Mouse (Mus musculus) myocyte (in vitro differentiated cells): ENCODE measurements at regions not wholly inside any gene's neighbourhood (a gene's known extent, or its start where the extent isn't known, plus 50 kb on each side); places are given as distances from the start of the nearest gene placed in this dataset.

Source experiments
- H3K27me3 ChIP-seq: one replicate; pipeline ENCODE4 v1.6.1; 2011; ENCODE audit not compliant: control insufficient read depth, insufficient read depth, insufficient read length
- H3K36me3 ChIP-seq: one replicate; pipeline ENCODE4 v1.6.1; 2011; ENCODE audit not compliant: control insufficient read depth, insufficient read depth
- H3K4me2 ChIP-seq: one replicate; pipeline ENCODE4 v1.6.1; 2011; ENCODE audit warnings: low read depth, control low read depth
- H3K4me3 ChIP-seq: one replicate; pipeline ENCODE4 v1.5.1; 2011; ENCODE audit warnings: mild to moderate bottlenecking, control low read depth, moderate library complexity
- H3K79me2 ChIP-seq: one replicate; pipeline ENCODE4 v1.6.1; 2011; ENCODE audit not compliant: control insufficient read depth, insufficient read depth
- H3ac ChIP-seq: one replicate; pipeline ENCODE4 v1.6.1; 2011; ENCODE audit not compliant: control insufficient read depth, insufficient read length
- CEBPB ChIP-seq: IDR thresholded peaks from 2 replicates; pipeline ENCODE4 v1.6.1; 2011; ENCODE audit warnings: mild to moderate bottlenecking, moderate library complexity; ENCODE audit not compliant: poor library complexity, insufficient read depth, severe bottlenecking
- E2F4 ChIP-seq: IDR thresholded peaks from one replicate; pipeline ENCODE4 v1.6.1; 2011; ENCODE audit warnings: mild to moderate bottlenecking, control low read depth, moderate library complexity; ENCODE audit not compliant: insufficient read depth
- MAX ChIP-seq: IDR thresholded peaks from one replicate; pipeline ENCODE4 v1.6.1; 2011; ENCODE audit warnings: low read depth, mild to moderate bottlenecking, control low read depth
- MYOD1 ChIP-seq, 3 experiments: IDR thresholded peaks; one replicate each; pipeline ENCODE4 v1.6.1; 2011; ENCODE audit warnings: control low read depth in 2 of 3, low read depth in 2 of 3, mild to moderate bottlenecking in 2 of 3, moderate library complexity in 1 of 3; ENCODE audit not compliant: insufficient read length in 2 of 3, control insufficient read depth in 1 of 3
- MYOG ChIP-seq, 3 experiments: IDR thresholded peaks; one replicate each; pipeline ENCODE4 v1.6.1; 2011; ENCODE audit warnings: control low read depth in 2 of 3, low read depth in 2 of 3, mild to moderate bottlenecking in 2 of 3; ENCODE audit not compliant: insufficient read length in 2 of 3, control insufficient read depth in 1 of 3, insufficient read depth in 1 of 3
- POLR2A ChIP-seq: IDR thresholded peaks from one replicate; pipeline ENCODE4 v1.6.1; 2011; ENCODE audit warnings: low read depth, mild to moderate bottlenecking, control low read depth, moderate library complexity; ENCODE audit not compliant: insufficient read length
- POLR2AphosphoS2 ChIP-seq: IDR thresholded peaks from one replicate; pipeline ENCODE4 v1.6.1; 2011; ENCODE audit warnings: low read depth, control low read depth; ENCODE audit not compliant: insufficient read length
- REST ChIP-seq: IDR thresholded peaks from one replicate; pipeline ENCODE4 v1.6.1; 2011; ENCODE audit warnings: mild to moderate bottlenecking, control low read depth, moderate library complexity; ENCODE audit not compliant: insufficient read depth, insufficient read length
- SRF ChIP-seq: IDR thresholded peaks from one replicate; pipeline ENCODE4 v1.6.1; 2011; ENCODE audit warnings: low read depth; ENCODE audit not compliant: control insufficient read depth, insufficient read length
- TCF12 ChIP-seq: IDR thresholded peaks from one replicate; pipeline ENCODE4 v1.6.1; 2011; ENCODE audit warnings: mild to moderate bottlenecking, control low read depth; ENCODE audit not compliant: poor library complexity, insufficient read depth, severe bottlenecking
- TCF3 ChIP-seq: IDR thresholded peaks from one replicate; pipeline ENCODE4 v1.6.1; 2011; ENCODE audit warnings: low read depth, control low read depth; ENCODE audit not compliant: insufficient read length
- USF1 ChIP-seq: IDR thresholded peaks from one replicate; pipeline ENCODE4 v1.6.1; 2011; ENCODE audit warnings: low read depth, mild to moderate bottlenecking, control low read depth, moderate library complexity

- H3K27me3 ChIP-seq: no peaks in the 10 kb centered on the region
- TF ChIP-seq E2F4 (no peak), USF1 (no peak), MYOD1 (IDR thresholded peaks at IDR 0.05; ENCODE audit: control insufficient read depth in 1 of 3, insufficient read length in 2 of 3, low read depth in 2 of 3) (no peak), MAX (no peak), POLR2A (no peak), SRF (no peak), TCF3 (no peak), POLR2AphosphoS2 (no peak), CEBPB (no peak)
- H3K36me3 ChIP-seq: no peaks in the 10 kb centered on the region
- no peaks in the 10 kb centered on the region for H3K79me2 ChIP-seq
- no peak overlapping the region for H3K4me2 ChIP-seq
- H3K4me3 ChIP-seq: no peak overlapping the region
- no peak overlapping the region for H3ac ChIP-seq
These were observed 79.9 kb downstream of the Smim20 start for GRCm38 (mm10) chr5:53346756-53347155.

GRCm38 (mm10) chr5:53352852-53353251 is 86.0 kb downstream of the Smim20 start:
- Histone ChIP-seq H3ac (no peak overlapping the region), H3K4me2 (no peak overlapping the region), H3K27me3 (no peaks in the 10 kb centered on the region), H3K79me2 (no peaks in the 10 kb centered on the region), H3K36me3 (no peaks in the 10 kb centered on the region), H3K4me3 (no peak overlapping the region)
- TF ChIP-seq MYOD1 (IDR thresholded peaks at IDR 0.05; ENCODE audit: control insufficient read depth in 1 of 3, insufficient read length in 2 of 3, low read depth in 2 of 3) (no peak), SRF (no peak), MYOG (IDR thresholded peaks at IDR 0.05; ENCODE audit: control insufficient read depth in 1 of 3, insufficient read depth in 1 of 3, insufficient read length in 2 of 3, low read depth in 2 of 3) (no peak), TCF3 (no peak), REST (no peak), POLR2A (no peak), POLR2AphosphoS2 (no peak), CEBPB (no peak), TCF12 (no peak), MAX (no peak), USF1 (no peak), E2F4 (no peak)

DNA sequence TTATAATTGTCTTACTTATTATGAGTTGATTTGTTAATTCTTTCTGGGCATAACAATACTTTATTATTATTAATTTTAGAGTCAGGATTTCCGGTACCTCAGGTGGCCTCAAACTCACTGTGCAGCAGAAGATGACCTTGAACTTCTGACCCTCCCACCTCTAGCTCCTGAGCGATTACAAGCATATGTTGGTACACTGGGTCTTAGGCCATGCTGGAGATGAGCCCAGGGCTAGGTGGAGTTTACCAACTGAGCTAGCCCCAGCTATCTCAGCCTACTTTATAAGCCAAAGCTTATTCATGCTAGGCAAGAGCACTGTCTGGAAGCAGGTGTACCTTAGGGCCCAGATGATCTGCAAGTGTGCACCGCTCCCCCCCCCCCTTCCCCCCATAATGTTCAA is 87.4 kb downstream of the Smim20 start:
- no peak overlapping the region for H3K4me3 ChIP-seq
- no peaks in the 10 kb centered on the region for H3K79me2 ChIP-seq
- H3K4me2 ChIP-seq: no peak overlapping the region
- TF ChIP-seq REST: no peak
- TF ChIP-seq TCF3: no peak
- H3ac ChIP-seq: no peak overlapping the region
- H3K27me3 ChIP-seq: no peaks in the 10 kb centered on the region
- H3K36me3 ChIP-seq: no peaks in the 10 kb centered on the region

DNA sequence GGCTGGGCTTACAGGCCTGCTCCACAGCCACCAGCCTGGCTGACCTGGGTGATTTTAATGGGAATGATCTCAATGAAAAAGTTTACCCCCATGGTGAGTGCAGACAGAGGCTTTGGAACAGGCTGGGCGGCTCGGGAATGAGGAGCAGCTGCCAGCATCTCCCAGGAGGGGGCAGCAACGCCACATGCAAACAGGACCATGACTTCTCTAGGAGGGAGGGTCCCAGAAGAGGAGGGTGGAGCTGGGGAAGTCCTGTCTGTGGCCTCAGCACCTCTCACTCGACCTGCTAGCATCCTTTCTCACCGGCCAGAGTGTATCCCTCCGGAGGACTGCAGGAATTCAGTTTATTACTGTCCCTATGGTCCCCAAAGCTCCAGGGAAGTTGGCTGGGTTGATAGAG is 88.2 kb downstream of the Smim20 start:
- H3K36me3 ChIP-seq: no peaks in the 10 kb centered on the region
- TF ChIP-seq POLR2AphosphoS2 (no peak), MYOG (IDR thresholded peaks at IDR 0.05; ENCODE audit: control insufficient read depth in 1 of 3, insufficient read depth in 1 of 3, insufficient read length in 2 of 3, low read depth in 2 of 3) (peak in 1 of 3 experiments; percentile 34)
- peak overlapping the region; percentile 53 for H3K4me2 ChIP-seq
- no peak overlapping the region for H3K4me3 ChIP-seq
- no peak overlapping the region for H3ac ChIP-seq
- no peaks in the 10 kb centered on the region for H3K27me3 ChIP-seq
- no peaks in the 10 kb centered on the region for H3K79me2 ChIP-seq

GRCm38 (mm10) chr5:53357086-53357608 is 90.3 kb downstream of the Smim20 start:
- H3K36me3 ChIP-seq: no peaks in the 10 kb centered on the region
- peak overlapping the region; percentile 16 for H3K4me2 ChIP-seq
- no peak overlapping the region for H3ac ChIP-seq
- no peaks in the 10 kb centered on the region for H3K27me3 ChIP-seq
- H3K4me3 ChIP-seq: no peak overlapping the region
- TF ChIP-seq POLR2A: no peak
- peak; percentile 43; the same call in 1 of the 2 replicates for TF ChIP-seq CEBPB
- no peaks in the 10 kb centered on the region for H3K79me2 ChIP-seq

- Histone ChIP-seq H3K4me2 (no peak overlapping the region), H3K36me3 (no peaks in the 10 kb centered on the region), H3K4me3 (no peak overlapping the region), H3ac (no peak overlapping the region), H3K79me2 (no peaks in the 10 kb centered on the region), H3K27me3 (no peaks in the 10 kb centered on the region)
- no peak for TF ChIP-seq USF1
- no peak for TF ChIP-seq POLR2A
- no peak for TF ChIP-seq MYOD1 (IDR thresholded peaks at IDR 0.05; ENCODE audit: control insufficient read depth in 1 of 3, insufficient read length in 2 of 3, low read depth in 2 of 3)
- TF ChIP-seq MYOG (IDR thresholded peaks at IDR 0.05; ENCODE audit: control insufficient read depth in 1 of 3, insufficient read depth in 1 of 3, insufficient read length in 2 of 3, low read depth in 2 of 3): no peak
- no peak for TF ChIP-seq SRF
- TF ChIP-seq CEBPB: no peak
These were observed 91.3 kb downstream of the Smim20 start for GRCm38 (mm10) chr5:53358181-53358580.
